Mouse (Mus musculus): ENCODE measurements around the gene Ifitm3.

DNA sequence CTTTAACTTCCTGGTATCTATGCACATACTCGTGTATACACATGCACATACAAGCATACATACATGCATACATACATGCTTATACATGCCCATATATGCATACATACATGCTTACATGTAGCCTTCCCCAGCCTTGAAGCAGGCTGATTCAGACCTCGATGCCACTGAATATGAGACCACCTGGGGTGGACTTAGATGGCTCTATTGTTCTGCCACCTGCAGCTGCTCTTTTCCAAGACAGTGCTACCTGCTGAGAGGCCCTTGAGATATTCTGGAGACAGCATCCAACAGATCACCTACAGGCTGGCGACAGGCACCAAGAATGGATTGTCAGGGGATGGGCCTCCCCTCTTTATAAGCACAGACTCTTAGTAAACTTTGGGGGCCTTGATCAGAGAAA lies 19.8 kb upstream of the Ifitm3 start:
- TF ChIP-seq CTCF (IDR thresholded peaks at IDR 0.05; ENCODE audit: low read depth, low read length): no peak
- no peak for TF ChIP-seq POLR2A (IDR thresholded peaks at IDR 0.05; ENCODE audit: borderline replicate concordance, low read depth, low read length)
